Mouse (Mus musculus): ENCODE measurements at regions not wholly inside any gene's neighbourhood (a gene's known extent, or its start where the extent isn't known, plus 50 kb on each side); places are given as distances from the start of the nearest gene placed in this dataset.

GRCm38 (mm10) chr13:101234550-101234949 is 401.3 kb upstream of the Slc30a5 start:
- no peaks in the 10 kb centered on the region for H3K27me3 ChIP-seq (replicated peaks; ENCODE audit: control insufficient read depth, insufficient read depth, low read length)
- H3K27ac ChIP-seq (ENCODE audit: low read depth, low read length), result no peak overlapping the region
- H3K36me3 ChIP-seq (ENCODE audit: control insufficient read depth, insufficient read depth, low read length), result no peaks in the 10 kb centered on the region
- no peak overlapping the region for H3K9ac ChIP-seq (ENCODE audit: low read depth, low read length)
- ATAC-seq (replicated peaks; ENCODE audit: low FRiP score) (no peak), DNase-seq (ENCODE audit: low spot score) (no peak)
- 72% methylated on average over 10 of the region's 10 CpGs for WGBS
- H3K4me3 ChIP-seq (ENCODE audit: low read depth, low read length), result no peak overlapping the region
- no peak overlapping the region for H3K4me2 ChIP-seq
- H3K9me3 ChIP-seq (ENCODE audit: control insufficient read depth, low read length), result no peaks in the 10 kb centered on the region
- no peaks in the 10 kb centered on the region for H3K4me1 ChIP-seq (replicated peaks; ENCODE audit: control insufficient read depth, insufficient read depth, low read length)

GRCm38 (mm10) chr13:101233843-101234281 is 400.6 kb upstream of the Slc30a5 start:
- Histone ChIP-seq H3K4me3 (ENCODE audit: low read depth, low read length) (no peak overlapping the region), H3K36me3 (ENCODE audit: control insufficient read depth, insufficient read depth, low read length) (no peaks in the 10 kb centered on the region), H3K9me3 (ENCODE audit: control insufficient read depth, low read length) (no peaks in the 10 kb centered on the region), H3K4me2 (no peak overlapping the region), H3K27ac (ENCODE audit: low read depth, low read length) (no peak overlapping the region), H3K27me3 (replicated peaks; ENCODE audit: control insufficient read depth, insufficient read depth, low read length) (no peaks in the 10 kb centered on the region), H3K4me1 (replicated peaks; ENCODE audit: control insufficient read depth, insufficient read depth, low read length) (no peaks in the 10 kb centered on the region), H3K9ac (ENCODE audit: low read depth, low read length) (no peak overlapping the region)
- no peak for ATAC-seq (replicated peaks; ENCODE audit: low FRiP score)
- no peak for DNase-seq (ENCODE audit: low spot score)
- WGBS, result 34% methylated on average over 5 of the region's 5 CpGs

- H3K4me3 ChIP-seq (ENCODE audit: low read depth, low read length), result no peak overlapping the region
Measured at GRCm38 (mm10) chr13:101233181-101233842, 400.1 kb upstream of the Slc30a5 start.

GRCm38 (mm10) chr13:101229861-101230260 is 396.6 kb upstream of the Slc30a5 start:
- no peak overlapping the region for H3K9ac ChIP-seq (ENCODE audit: low read depth, low read length)
- DNase-seq (ENCODE audit: low spot score) (no peak), ATAC-seq (replicated peaks; ENCODE audit: low FRiP score) (no peak)
- H3K4me3 ChIP-seq (ENCODE audit: low read depth, low read length), result no peak overlapping the region
- no peaks in the 10 kb centered on the region for H3K9me3 ChIP-seq (ENCODE audit: control insufficient read depth, low read length)
- no peaks in the 10 kb centered on the region for H3K36me3 ChIP-seq (ENCODE audit: control insufficient read depth, insufficient read depth, low read length)
- H3K27me3 ChIP-seq (replicated peaks; ENCODE audit: control insufficient read depth, insufficient read depth, low read length), result no peaks in the 10 kb centered on the region
- H3K4me2 ChIP-seq, result no peak overlapping the region
- no peak overlapping the region for H3K27ac ChIP-seq (ENCODE audit: low read depth, low read length)
- WGBS, result 72% methylated on average over 4 of the region's 4 CpGs
- no peaks in the 10 kb centered on the region for H3K4me1 ChIP-seq (replicated peaks; ENCODE audit: control insufficient read depth, insufficient read depth, low read length)

More at GRCm38 (mm10) chr13:101233181-101233842, 400.1 kb upstream of the Slc30a5 start:
- H3K9me3 ChIP-seq (ENCODE audit: control insufficient read depth, low read length), result no peaks in the 10 kb centered on the region
- H3K9ac ChIP-seq (ENCODE audit: low read depth, low read length), result no peak overlapping the region
- DNase-seq (ENCODE audit: low spot score) (no peak), ATAC-seq (replicated peaks; ENCODE audit: low FRiP score) (no peak)
- H3K36me3 ChIP-seq (ENCODE audit: control insufficient read depth, insufficient read depth, low read length), result no peaks in the 10 kb centered on the region
- no peaks in the 10 kb centered on the region for H3K4me1 ChIP-seq (replicated peaks; ENCODE audit: control insufficient read depth, insufficient read depth, low read length)
- H3K4me2 ChIP-seq, result no peak overlapping the region
- 47% methylated on average over 8 of the region's 8 CpGs for WGBS
- H3K27me3 ChIP-seq (replicated peaks; ENCODE audit: control insufficient read depth, insufficient read depth, low read length), result no peaks in the 10 kb centered on the region
- H3K27ac ChIP-seq (ENCODE audit: low read depth, low read length), result no peak overlapping the region

GRCm38 (mm10) chr13:101225366-101225765 is 392.1 kb upstream of the Slc30a5 start:
- ATAC-seq (replicated peaks; ENCODE audit: low FRiP score) (no peak), DNase-seq (ENCODE audit: low spot score) (no peak)
- Histone ChIP-seq H3K9ac (ENCODE audit: low read depth, low read length) (no peak overlapping the region), H3K27ac (ENCODE audit: low read depth, low read length) (no peak overlapping the region), H3K9me3 (ENCODE audit: control insufficient read depth, low read length) (no peaks in the 10 kb centered on the region), H3K36me3 (ENCODE audit: control insufficient read depth, insufficient read depth, low read length) (no peaks in the 10 kb centered on the region), H3K4me3 (ENCODE audit: low read depth, low read length) (no peak overlapping the region), H3K4me2 (no peak overlapping the region), H3K4me1 (replicated peaks; ENCODE audit: control insufficient read depth, insufficient read depth, low read length) (no peaks in the 10 kb centered on the region), H3K27me3 (replicated peaks; ENCODE audit: control insufficient read depth, insufficient read depth, low read length) (no peaks in the 10 kb centered on the region)
- WGBS, result 61% methylated on average over 2 of the region's 2 CpGs

GRCm38 (mm10) chr13:101221331-101222043 is 388.3 kb upstream of the Slc30a5 start:
- no peaks in the 10 kb centered on the region for H3K36me3 ChIP-seq (ENCODE audit: control insufficient read depth, insufficient read depth, low read length)
- ATAC-seq (replicated peaks; ENCODE audit: low FRiP score) (no peak), DNase-seq (ENCODE audit: low spot score) (no peak)
- H3K9ac ChIP-seq (ENCODE audit: low read depth, low read length), result no peak overlapping the region
- H3K4me3 ChIP-seq (ENCODE audit: low read depth, low read length), result no peak overlapping the region
- H3K27me3 ChIP-seq (replicated peaks; ENCODE audit: control insufficient read depth, insufficient read depth, low read length), result no peaks in the 10 kb centered on the region
- 74% methylated on average over 7 of the region's 7 CpGs for WGBS
- no peaks in the 10 kb centered on the region for H3K4me1 ChIP-seq (replicated peaks; ENCODE audit: control insufficient read depth, insufficient read depth, low read length)
- H3K9me3 ChIP-seq (ENCODE audit: control insufficient read depth, low read length), result no peaks in the 10 kb centered on the region
- H3K27ac ChIP-seq (ENCODE audit: low read depth, low read length), result no peak overlapping the region
- no peak overlapping the region for H3K4me2 ChIP-seq

GRCm38 (mm10) chr13:101219568-101219967 is 386.3 kb upstream of the Slc30a5 start:
- Histone ChIP-seq H3K4me2 (no peak overlapping the region), H3K4me1 (replicated peaks; ENCODE audit: control insufficient read depth, insufficient read depth, low read length) (no peaks in the 10 kb centered on the region), H3K9ac (ENCODE audit: low read depth, low read length) (no peak overlapping the region), H3K36me3 (ENCODE audit: control insufficient read depth, insufficient read depth, low read length) (no peaks in the 10 kb centered on the region), H3K27me3 (replicated peaks; ENCODE audit: control insufficient read depth, insufficient read depth, low read length) (no peaks in the 10 kb centered on the region), H3K27ac (ENCODE audit: low read depth, low read length) (no peak overlapping the region), H3K4me3 (ENCODE audit: low read depth, low read length) (no peak overlapping the region), H3K9me3 (ENCODE audit: control insufficient read depth, low read length) (no peaks in the 10 kb centered on the region)
- WGBS, result 75% methylated on average over 5 of the region's 5 CpGs
- ATAC-seq (replicated peaks; ENCODE audit: low FRiP score), result no peak
- DNase-seq (ENCODE audit: low spot score), result no peak

- WGBS, result 79% methylated on average over 8 of the region's 8 CpGs
- H3K36me3 ChIP-seq (ENCODE audit: control insufficient read depth, insufficient read depth, low read length), result no peaks in the 10 kb centered on the region
- H3K4me1 ChIP-seq (replicated peaks; ENCODE audit: control insufficient read depth, insufficient read depth, low read length), result no peaks in the 10 kb centered on the region
- DNase-seq (ENCODE audit: low spot score) (no peak), ATAC-seq (replicated peaks; ENCODE audit: low FRiP score) (no peak)
- no peaks in the 10 kb centered on the region for H3K9me3 ChIP-seq (ENCODE audit: control insufficient read depth, low read length)
- no peak overlapping the region for H3K4me3 ChIP-seq (ENCODE audit: low read depth, low read length)
- no peak overlapping the region for H3K9ac ChIP-seq (ENCODE audit: low read depth, low read length)
- no peaks in the 10 kb centered on the region for H3K27me3 ChIP-seq (replicated peaks; ENCODE audit: control insufficient read depth, insufficient read depth, low read length)
- no peak overlapping the region for H3K4me2 ChIP-seq
- no peak overlapping the region for H3K27ac ChIP-seq (ENCODE audit: low read depth, low read length)
Measured at GRCm38 (mm10) chr13:101216897-101217480, 383.8 kb upstream of the Slc30a5 start.

Measured in liver, embryonic 11.5 days (tissue).